Mouse (Mus musculus) lung, adult 2 months (tissue): ENCODE measurements around the gene Hoxa7.

ENCODE experiments used
- CTCF ChIP-seq: fragments of 200-500 bp; IDR thresholded peaks from 2 replicates; pipeline ENCODE4 v1.5.1; 2011; ENCODE audit warnings: mild to moderate bottlenecking, low read length, control low read depth; ENCODE audit not compliant: insufficient read depth
- POLR2A ChIP-seq: fragments of 200-500 bp; IDR thresholded peaks from 2 replicates; pipeline ENCODE4 v1.6.1; 2011; ENCODE audit warnings: low read depth, mild to moderate bottlenecking, control low read depth, low read length, borderline replicate concordance; ENCODE audit errors: extremely low read depth

DNA sequence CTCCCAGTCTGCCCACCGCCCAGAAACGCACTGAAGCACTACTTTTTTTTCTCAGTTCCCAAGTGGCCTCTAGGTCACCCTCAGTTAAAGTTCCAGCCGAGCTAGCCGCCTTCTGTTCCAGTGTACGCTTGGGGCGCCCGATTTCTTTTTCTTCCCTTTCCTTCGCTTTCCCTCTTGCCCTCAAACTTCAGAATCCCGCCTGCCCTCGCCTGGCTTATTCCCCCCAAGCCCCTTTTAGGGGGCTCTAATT lies 18.6 kb downstream of the Hoxa7 start:
- no peak for TF ChIP-seq POLR2A
- TF ChIP-seq CTCF = no peak
